Mouse (Mus musculus): ENCODE measurements around the gene B3gnt2.

- TF ChIP-seq POLR2A (IDR thresholded peaks at IDR 0.05; ENCODE audit: control insufficient read depth, extremely low read depth, insufficient read depth, low read length, poor library complexity) (no peak), CTCF (IDR thresholded peaks at IDR 0.05; ENCODE audit: borderline replicate concordance, control insufficient read depth, extremely low read depth, insufficient read depth, low read length, poor library complexity) (no peak)
Measured at GRCm38 (mm10) chr11:22864305-22865060, 3.7 kb upstream of the B3gnt2 start.

Data from thymus, adult 2 months (tissue).